Mouse (Mus musculus): ENCODE data around the gene Bst1.
A peak's percentile ranks its signal among the peaks of the same experiment; 100 is the strongest.

Gene Bst1

GRCm38 (mm10) chr5:43814536-43814935, 4.1 kb upstream of the Bst1 start:
- no peak for DNase-seq (ENCODE audit: low spot score)

GRCm38 (mm10) chr5:43815769-43816168, 2.9 kb upstream of the Bst1 start:
- DNase-seq (ENCODE audit: low spot score): no peak

- no peak for DNase-seq (ENCODE audit: low spot score)
Observed at GRCm38 (mm10) chr5:43820785-43821184, 2.1 kb downstream of the Bst1 start.

GRCm38 (mm10) chr5:43821538-43821937, 2.9 kb downstream of the Bst1 start, which contains the start of gene Fbxl5:
Fbxl5 (minus strand) TSS chr5:43821638.
- DNase-seq (ENCODE audit: low spot score): no peak

GRCm38 (mm10) chr5:43822199-43822598, 3.5 kb downstream of the Bst1 start:
- DNase-seq (ENCODE audit: low spot score): no peak

GRCm38 (mm10) chr5:43822824-43823223, 4.1 kb downstream of the Bst1 start:
- DNase-seq (ENCODE audit: low spot score): no peak

- no peak for DNase-seq (ENCODE audit: low spot score)
Observed at GRCm38 (mm10) chr5:43824580-43824979, 5.9 kb downstream of the Bst1 start.

GRCm38 (mm10) chr5:43826883-43827282, 8.2 kb downstream of the Bst1 start:
- no peak for DNase-seq (ENCODE audit: low spot score)

- no peak for DNase-seq (ENCODE audit: low spot score)
Observed at GRCm38 (mm10) chr5:43827366-43827765, 8.7 kb downstream of the Bst1 start.

- DNase-seq (ENCODE audit: low spot score): peak; percentile 35
Observed at GRCm38 (mm10) chr5:43836590-43836989, 17.9 kb downstream of the Bst1 start.

- DNase-seq (ENCODE audit: low spot score): peak; percentile 89
Observed at GRCm38 (mm10) chr5:43837372-43837771, 18.7 kb downstream of the Bst1 start.

GRCm38 (mm10) chr5:43841144-43842010, 22.7 kb downstream of the Bst1 start:
- DNase-seq (ENCODE audit: low spot score): peak; percentile 91

- DNase-seq (ENCODE audit: low spot score): no peak
Observed at GRCm38 (mm10) chr5:43842011-43842285, 23.3 kb downstream of the Bst1 start.

GRCm38 (mm10) chr5:43842576-43843155, 24.0 kb downstream of the Bst1 start:
- DNase-seq (ENCODE audit: low spot score): no peak

- no peak for DNase-seq (ENCODE audit: low spot score)
Observed at GRCm38 (mm10) chr5:43845083-43845482, 26.4 kb downstream of the Bst1 start.

- DNase-seq (ENCODE audit: low spot score): no peak
Observed at GRCm38 (mm10) chr5:43845646-43846045, 27.0 kb downstream of the Bst1 start.

- no peak for DNase-seq (ENCODE audit: low spot score)
Observed at GRCm38 (mm10) chr5:43846227-43846626, 27.5 kb downstream of the Bst1 start.

- no peak for DNase-seq (ENCODE audit: low spot score)
Observed at GRCm38 (mm10) chr5:43847555-43847954, 28.9 kb downstream of the Bst1 start.

- DNase-seq (ENCODE audit: low spot score): peak; percentile 33
Observed at GRCm38 (mm10) chr5:43848275-43848674, 29.6 kb downstream of the Bst1 start.

- DNase-seq (ENCODE audit: low spot score): no peak
Observed at GRCm38 (mm10) chr5:43853096-43853867, 34.6 kb downstream of the Bst1 start.

GRCm38 (mm10) chr5:43853868-43854488, 35.3 kb downstream of the Bst1 start:
- DNase-seq (ENCODE audit: low spot score): no peak

- no peak for DNase-seq (ENCODE audit: low spot score)
Observed at GRCm38 (mm10) chr5:43855769-43856168, 37.1 kb downstream of the Bst1 start.
